Mouse (Mus musculus) brain, embryonic 14.5 days (tissue): ENCODE data around the gene Cttnbp2.

Experiments used
- CTCF ChIP-seq: fragments of 200-500 bp; IDR thresholded peaks from 2 replicates; pipeline ENCODE4 v1.5.1; 2012; ENCODE audit warnings: inconsistent platforms, mild to moderate bottlenecking, moderate library complexity, borderline replicate concordance; ENCODE audit not compliant: insufficient read depth, insufficient read length; ENCODE audit errors: extremely low read depth
- POLR2A ChIP-seq: fragments of 200-500 bp; IDR thresholded peaks from 2 replicates; pipeline ENCODE4 v1.6.1; 2012; ENCODE audit warnings: mild to moderate bottlenecking, inconsistent platforms, borderline replicate concordance; ENCODE audit not compliant: poor library complexity, insufficient read depth, insufficient read length, severe bottlenecking; ENCODE audit errors: extremely low read depth

DNA sequence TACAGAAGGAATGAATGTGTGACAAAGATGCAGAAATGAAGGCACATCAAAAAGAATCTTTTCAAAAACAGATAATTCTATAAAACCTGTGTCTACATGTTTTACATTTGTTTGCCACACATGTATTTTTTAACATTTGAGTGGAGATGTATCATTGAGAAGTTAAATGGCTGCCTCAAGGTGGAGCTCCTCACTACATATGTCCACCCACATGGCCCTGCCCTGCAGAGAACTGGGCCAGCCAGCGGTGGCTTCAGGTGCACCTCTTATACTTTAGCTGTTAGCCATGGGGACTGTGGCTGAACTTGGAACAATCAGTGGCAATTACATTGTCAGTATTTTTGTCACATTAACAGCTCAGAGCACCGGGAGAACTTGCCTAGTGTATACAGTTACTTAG is 133.3 kb downstream of the Cttnbp2 start:
- TF ChIP-seq POLR2A = no peak
- TF ChIP-seq CTCF = no peak
